Mouse (Mus musculus) MEL (cell line): ENCODE results near the gene Adgb.

Experiments used
- CTCF ChIP-seq, 3 experiments: IDR thresholded peaks in 2 of 3; conservative IDR thresholded peaks in 1 of 3; 2 replicates each; pipeline ENCODE4 v1.5.1; 2011 to 2012; ENCODE audit warnings: low read length in 3 of 3, low read depth in 2 of 3, mild to moderate bottlenecking in 2 of 3, improper control_type of control experiment in 1 of 3, inconsistent platforms in 1 of 3, mixed read lengths in 1 of 3, moderate library complexity in 1 of 3; ENCODE audit not compliant: control insufficient read depth in 1 of 3, insufficient read depth in 1 of 3, poor library complexity in 1 of 3, severe bottlenecking in 1 of 3
- EP300 ChIP-seq, 2 experiments: IDR thresholded peaks; 2 replicates each; pipeline ENCODE4 v1.6.1; 2011; ENCODE audit warnings: improper control_type of control experiment in 2 of 2, low read length in 2 of 2, low read depth in 1 of 2, mild to moderate bottlenecking in 1 of 2
- ETS1 ChIP-seq: IDR thresholded peaks from 2 replicates; pipeline ENCODE4 v1.6.1; 2012; ENCODE audit warnings: low read depth, mild to moderate bottlenecking, inconsistent platforms, low read length, improper control_type of control experiment, moderate library complexity
- NRF1 ChIP-seq: IDR thresholded peaks from 2 replicates; pipeline ENCODE4 v1.6.1; 2014; ENCODE audit warnings: low read depth, mild to moderate bottlenecking, inconsistent platforms, low read length, improper control_type of control experiment, moderate library complexity; ENCODE audit not compliant: poor library complexity, insufficient read depth, severe bottlenecking
- POLR2A ChIP-seq, 2 experiments: IDR thresholded peaks; 2 replicates each; pipeline ENCODE4 v1.6.1; 2011 to 2012; ENCODE audit warnings: low read length in 2 of 2, mild to moderate bottlenecking in 2 of 2, control low read depth in 1 of 2, improper control_type of control experiment in 1 of 2, low read depth in 1 of 2, moderate library complexity in 1 of 2; ENCODE audit not compliant: control insufficient read depth in 1 of 2, insufficient read depth in 1 of 2, poor library complexity in 1 of 2
- TCF12 ChIP-seq: IDR thresholded peaks from 2 replicates; pipeline ENCODE4 v1.6.1; 2014; ENCODE audit warnings: low read depth, mild to moderate bottlenecking, inconsistent platforms, low read length, improper control_type of control experiment, moderate library complexity
- ZC3H11A ChIP-seq: IDR thresholded peaks from 2 replicates; pipeline ENCODE4 v1.6.1; 2012; ENCODE audit warnings: low read depth, mild to moderate bottlenecking, inconsistent platforms, low read length, improper control_type of control experiment

GRCm38 (mm10) chr10:10299987-10300386 lies 172.1 kb downstream of the Adgb start:
- TF ChIP-seq ETS1 (no peak), EP300 (IDR thresholded peaks at IDR 0.05; ENCODE audit: low read depth in 1 of 2, low read length in 2 of 2) (no peak), POLR2A (IDR thresholded peaks at IDR 0.05; ENCODE audit: control insufficient read depth in 1 of 2, insufficient read depth in 1 of 2, low read depth in 1 of 2, low read length in 2 of 2, poor library complexity in 1 of 2) (no peak), TCF12 (no peak), NRF1 (no peak), ZC3H11A (no peak), CTCF (IDR thresholded peaks at IDR 0.05 in 2 of 3, conservative IDR thresholded peaks at IDR 0.05 in 1 of 3; ENCODE audit: control insufficient read depth in 1 of 3, insufficient read depth in 1 of 3, low read depth in 2 of 3, low read length in 3 of 3, poor library complexity in 1 of 3, severe bottlenecking in 1 of 3) (no peak)
